Comparison of ENCODE assay signal across 8 mouse cellular contexts in genomic region chr17:42876904-42877425, GRCm38 (mm10). TPM values are rescaled to one million over a fixed set of nuclear protein-coding genes. Genes with fewer than 3 reads are reported as not detected.
DNase-seq lines count a peak whose midpoint lies in the region; ATAC-seq and TF ChIP-seq lines count a peak whose summit lies in the region.

No protein-coding gene starts in this region.

- H3K4me1 ChIP-seq in cortical plate, adult 2 months (ENCODE audit: control insufficient read depth, insufficient read depth, low read length) = peaks cover 2% of the 10 kb centered on the region; the same call in 1 of the 2 replicates
- H3K4me1 ChIP-seq in neural tube, embryonic 12.5 days = 0 out of 2 replicates have a peak, but pooled peaks cover 8% of the 10 kb centered on the region

- peak overlapping the region; percentile 99 for H3K4me3 ChIP-seq in left cerebral cortex, adult 2 months
- H3K4me3 ChIP-seq in cortical plate, adult 2 months (ENCODE audit: insufficient read depth, low read length) = peak overlapping the region; percentile 61
- peak overlapping the region; percentile 80 for H3K4me3 ChIP-seq in neural tube, embryonic 12.5 days

- H3K9me3 ChIP-seq in neural tube, embryonic 12.5 days = no peaks in the 10 kb centered on the region

- peak overlapping the region; percentile 98 for H3K27ac ChIP-seq in left cerebral cortex, adult 2 months
- no peak overlapping the region for H3K27ac ChIP-seq in cortical plate, adult 2 months (ENCODE audit: insufficient read depth, low read length)
- no peak overlapping the region for H3K27ac ChIP-seq in neural tube, embryonic 12.5 days

- intact Hi-C loops in left cerebral cortex, adult 2 months (cut with DNase I) = loop anchor here (5.0 kb wide), 1 partner anchor 60 kb away; no protein-coding TSS in a partner anchor
- intact Hi-C loops in left cerebral cortex, postnatal 25 days (cut with DNase I) = loop anchor here (5.0 kb wide), 1 partner anchor 65 kb away; no protein-coding TSS in a partner anchor

- H3K36me3 ChIP-seq in neural tube, embryonic 12.5 days = no peaks in the 10 kb centered on the region

- peak overlapping the region; percentile 88; the same call in 1 of the 2 replicates for H3K9ac ChIP-seq in neural tube, embryonic 12.5 days

- ATAC-seq in inflammation-experienced regulatory T-cells, adult 6 months = peak; percentile 1
- ATAC-seq in neural tube, embryonic 12.5 days (ENCODE audit: low FRiP score, low read depth) = no peak; the same call in 1 of the 2 replicates

- peak overlapping the region; percentile 80 for H3K4me2 ChIP-seq in neural tube, embryonic 12.5 days (replicated peaks)

- WGBS in neural tube, embryonic 12.5 days = 41% methylated on average over 13 of the region's 13 CpGs

- TF ChIP-seq POLR2A in cortical plate, adult 2 months (IDR thresholded peaks at IDR 0.05; ENCODE audit: extremely low read depth, insufficient read depth, low read length) = no peak

- DNase-seq in left cerebral cortex, adult 2 months (ENCODE audit: extremely low spot score in 1 of 2, low spot score in 2 of 2) = no peak
- DNase-seq in left cerebral cortex, postnatal 25 days (ENCODE audit: low spot score in 2 of 2) = no peak
- DNase-seq in frontal cortex, postnatal 10 days (ENCODE audit: low spot score in 2 of 2) = no peak
- DNase-seq in layer of hippocampus, postnatal 25 days (ENCODE audit: extremely low spot score in 1 of 2, low spot score in 1 of 2) = no peak
- no peak for DNase-seq in embryo, embryonic 10.5 days (ENCODE audit: low spot score)

- TF ChIP-seq CTCF in left cerebral cortex, adult 2 months (IDR thresholded peaks at IDR 0.05) = no peak
- no peak for TF ChIP-seq CTCF in cortical plate, adult 2 months (IDR thresholded peaks at IDR 0.05; ENCODE audit: extremely low read depth, insufficient read depth, low read length)

- H3K27me3 ChIP-seq in neural tube, embryonic 12.5 days (replicated peaks) = no peaks in the 10 kb centered on the region

RNA-seq across cellular contexts. Expression of gene Cd2ap, which starts 0.5 kb away (rescaled TPM):
- total RNA-seq in left cerebral cortex, adult 2 months (2021) = 10 to 100 TPM; 19.5 to 25.6 TPM
- total RNA-seq in left cerebral cortex, postnatal 25 days (2021) = 10 to 100 TPM; 18.3 to 22.6 TPM
- 19.9 and 20.9 TPM in 2 replicates for polyA plus RNA-seq in cortical plate, adult 2 months (2012; rRNA removed)
- polyA plus RNA-seq in inflammation-experienced regulatory T-cells, adult 6 months (2017; shearing (Covaris generic)) = 10 to 100 TPM in 2 of 3 experiments, 1 to 10 TPM in 1; 4.4 to 14.9 (median 14.9) TPM
- polyA plus RNA-seq in neural tube, embryonic 12.5 days (2016; fragmentation: Nextera tagmentation; extraction: Ambion mirVana) = 12.7 and 16.1 TPM in 2 replicates
- total RNA-seq in layer of hippocampus, postnatal 25 days (2021) = 10 to 100 TPM; 16.0 to 23.0 TPM
